Mouse (Mus musculus): ENCODE measurements at regions not wholly inside any gene's neighbourhood (a gene's known extent, or its start where the extent isn't known, plus 50 kb on each side); places are given as distances from the start of the nearest gene placed in this dataset.

DNA sequence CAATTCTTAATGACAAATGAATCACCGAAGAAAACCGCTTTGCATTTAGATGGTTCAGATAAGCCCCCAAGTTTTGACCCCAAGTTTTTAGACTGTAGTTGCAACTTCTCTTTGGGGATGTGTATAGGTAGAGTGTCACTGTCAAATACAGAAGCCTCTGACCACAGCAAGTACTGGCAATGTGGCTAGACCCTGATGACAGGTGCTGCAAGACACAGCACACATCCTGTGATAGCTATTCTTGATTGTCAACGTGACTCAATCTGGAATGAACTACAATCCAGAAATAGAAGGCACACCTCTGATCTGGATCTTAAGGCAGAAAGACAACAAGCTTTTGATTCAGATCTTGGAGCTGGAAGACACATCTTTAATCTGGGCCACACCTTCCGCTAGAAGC, 207.3 kb upstream of the Pfn2 start:
- WGBS, result 82% methylated on average over 4 of the region's 4 CpGs
- Histone ChIP-seq H3K36me3 (ENCODE audit: control insufficient read depth, insufficient read depth, low read length) (no peaks in the 10 kb centered on the region), H3K4me1 (ENCODE audit: control insufficient read depth, insufficient read depth, low read length) (no peaks in the 10 kb centered on the region), H3K27ac (ENCODE audit: low read depth, low read length) (no peak overlapping the region), H3K9ac (ENCODE audit: low read depth, low read length) (no peak overlapping the region), H3K4me3 (ENCODE audit: low read length) (no peak overlapping the region), H3K4me2 (replicated peaks; ENCODE audit: low read depth, low read length) (no peak overlapping the region), H3K27me3 (ENCODE audit: control insufficient read depth, insufficient read depth, low read length) (no peaks in the 10 kb centered on the region), H3K9me3 (ENCODE audit: control insufficient read depth, low read length) (no peaks in the 10 kb centered on the region)
- no peak for ATAC-seq (ENCODE audit: low FRiP score, low TSS enrichment)

- Histone ChIP-seq H3K9ac (ENCODE audit: low read depth, low read length) (no peak overlapping the region), H3K27me3 (ENCODE audit: control insufficient read depth, insufficient read depth, low read length) (no peaks in the 10 kb centered on the region), H3K4me3 (ENCODE audit: low read length) (no peak overlapping the region), H3K4me2 (replicated peaks; ENCODE audit: low read depth, low read length) (no peak overlapping the region), H3K9me3 (ENCODE audit: control insufficient read depth, low read length) (no peaks in the 10 kb centered on the region), H3K27ac (ENCODE audit: low read depth, low read length) (no peak overlapping the region), H3K4me1 (ENCODE audit: control insufficient read depth, insufficient read depth, low read length) (no peaks in the 10 kb centered on the region), H3K36me3 (ENCODE audit: control insufficient read depth, insufficient read depth, low read length) (no peaks in the 10 kb centered on the region)
- 57% methylated on average over 10 of the region's 10 CpGs for WGBS
- ATAC-seq (ENCODE audit: low FRiP score, low TSS enrichment), result no peak
These were observed 208.5 kb upstream of the Pfn2 start for GRCm38 (mm10) chr3:58056191-58057063.

DNA sequence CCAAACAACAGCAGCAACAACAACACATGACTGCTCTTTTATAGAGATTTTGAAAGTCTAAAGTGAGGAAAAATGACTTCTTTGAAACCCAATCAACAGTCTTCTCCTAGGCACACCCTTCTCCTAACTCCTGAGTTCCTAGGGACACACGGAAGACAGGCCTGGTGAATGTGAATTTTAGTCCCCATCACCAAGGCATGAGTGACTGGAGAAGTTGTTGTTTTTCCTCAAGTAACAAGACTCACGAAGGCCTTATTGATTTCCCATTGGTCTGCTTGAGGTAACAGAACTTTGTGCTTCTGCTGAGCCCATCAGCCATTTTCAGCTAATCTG, 209.2 kb upstream of the Pfn2 start:
- H3K27ac ChIP-seq (ENCODE audit: low read depth, low read length), result no peak overlapping the region
- no peaks in the 10 kb centered on the region for H3K36me3 ChIP-seq (ENCODE audit: control insufficient read depth, insufficient read depth, low read length)
- H3K4me3 ChIP-seq (ENCODE audit: low read length), result no peak overlapping the region
- no peak overlapping the region for H3K4me2 ChIP-seq (replicated peaks; ENCODE audit: low read depth, low read length)
- no peaks in the 10 kb centered on the region for H3K27me3 ChIP-seq (ENCODE audit: control insufficient read depth, insufficient read depth, low read length)
- 92% methylated on average over 2 of the region's 2 CpGs for WGBS
- H3K4me1 ChIP-seq (ENCODE audit: control insufficient read depth, insufficient read depth, low read length), result no peaks in the 10 kb centered on the region
- no peaks in the 10 kb centered on the region for H3K9me3 ChIP-seq (ENCODE audit: control insufficient read depth, low read length)
- no peak for ATAC-seq (ENCODE audit: low FRiP score, low TSS enrichment)
- no peak overlapping the region for H3K9ac ChIP-seq (ENCODE audit: low read depth, low read length)

DNA sequence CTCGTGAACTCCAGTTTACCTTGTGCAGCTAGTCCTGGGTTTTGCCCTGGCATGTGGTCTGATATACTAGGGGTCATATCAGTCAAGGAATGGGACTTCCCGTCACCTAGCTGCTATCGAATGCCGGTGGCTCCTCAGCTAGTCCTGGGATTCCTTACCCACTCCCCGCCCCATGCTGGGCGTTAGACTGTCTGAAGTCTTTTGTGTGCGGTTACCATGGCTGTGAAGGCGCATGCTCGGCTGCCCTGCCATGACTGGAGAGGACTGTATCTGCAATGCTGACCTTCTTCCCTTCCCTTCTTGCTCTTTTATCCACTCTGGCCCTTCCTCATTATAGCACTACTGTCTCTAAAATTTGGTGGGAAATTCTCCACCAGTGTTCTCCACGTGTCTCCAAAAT, 210.3 kb upstream of the Pfn2 start:
- 63% methylated on average over 10 of the region's 10 CpGs for WGBS
- H3K4me2 ChIP-seq (replicated peaks; ENCODE audit: low read depth, low read length), result no peak overlapping the region
- H3K36me3 ChIP-seq (ENCODE audit: control insufficient read depth, insufficient read depth, low read length), result no peaks in the 10 kb centered on the region
- no peaks in the 10 kb centered on the region for H3K9me3 ChIP-seq (ENCODE audit: control insufficient read depth, low read length)
- no peaks in the 10 kb centered on the region for H3K4me1 ChIP-seq (ENCODE audit: control insufficient read depth, insufficient read depth, low read length)
- no peaks in the 10 kb centered on the region for H3K27me3 ChIP-seq (ENCODE audit: control insufficient read depth, insufficient read depth, low read length)
- no peak overlapping the region for H3K27ac ChIP-seq (ENCODE audit: low read depth, low read length)
- no peak for ATAC-seq (ENCODE audit: low FRiP score, low TSS enrichment)
- H3K4me3 ChIP-seq (ENCODE audit: low read length), result no peak overlapping the region
- no peak overlapping the region for H3K9ac ChIP-seq (ENCODE audit: low read depth, low read length)

DNA sequence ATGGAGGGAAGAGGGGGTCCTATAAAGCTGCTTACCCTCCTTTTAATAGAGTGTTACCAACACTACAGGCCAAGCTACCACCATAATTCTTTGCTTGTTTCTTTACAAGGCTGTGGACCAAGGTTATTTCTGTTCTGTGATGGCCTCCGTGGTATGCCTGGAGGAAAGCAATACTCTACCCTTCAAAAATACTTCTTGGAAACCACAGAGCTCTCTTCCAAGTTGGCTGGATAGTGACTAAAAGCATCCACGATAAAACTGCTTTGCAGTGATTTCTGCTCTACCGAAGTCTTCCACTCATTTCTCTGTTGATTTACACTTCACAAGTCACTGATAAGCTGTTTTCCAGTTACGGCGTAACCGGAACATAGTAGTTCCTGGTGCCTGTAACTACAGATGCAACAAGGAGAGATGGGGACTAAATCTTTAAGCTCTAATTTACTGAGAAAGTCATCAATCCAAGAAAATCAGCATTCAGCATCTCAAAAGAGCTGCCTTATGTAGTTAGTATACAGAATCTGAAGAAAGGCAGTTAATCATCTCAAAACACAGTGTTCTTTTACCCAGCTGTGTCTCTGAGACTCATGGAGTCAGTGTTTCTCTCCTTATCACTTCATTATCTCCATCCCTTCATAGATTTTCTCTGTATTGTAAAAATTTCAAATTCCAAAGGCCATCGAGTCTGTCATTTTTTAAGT, 216.1 kb upstream of the Pfn2 start:
- no peaks in the 10 kb centered on the region for H3K4me1 ChIP-seq (ENCODE audit: control insufficient read depth, insufficient read depth, low read length)
- 81% methylated on average over 7 of the region's 7 CpGs for WGBS
- no peaks in the 10 kb centered on the region for H3K36me3 ChIP-seq (ENCODE audit: control insufficient read depth, insufficient read depth, low read length)
- H3K9ac ChIP-seq (ENCODE audit: low read depth, low read length), result no peak overlapping the region
- ATAC-seq (ENCODE audit: low FRiP score, low TSS enrichment), result no peak
- no peak overlapping the region for H3K4me2 ChIP-seq (replicated peaks; ENCODE audit: low read depth, low read length)
- no peak overlapping the region for H3K4me3 ChIP-seq (ENCODE audit: low read length)
- no peaks in the 10 kb centered on the region for H3K9me3 ChIP-seq (ENCODE audit: control insufficient read depth, low read length)
- no peaks in the 10 kb centered on the region for H3K27me3 ChIP-seq (ENCODE audit: control insufficient read depth, insufficient read depth, low read length)
- no peak overlapping the region for H3K27ac ChIP-seq (ENCODE audit: low read depth, low read length)

GRCm38 (mm10) chr3:58071574-58071973, 223.7 kb upstream of the Pfn2 start:
- WGBS, result 46% methylated on average over 3 of the region's 3 CpGs
- H3K9me3 ChIP-seq (ENCODE audit: control insufficient read depth, low read length), result no peaks in the 10 kb centered on the region
- no peaks in the 10 kb centered on the region for H3K27me3 ChIP-seq (ENCODE audit: control insufficient read depth, insufficient read depth, low read length)
- no peak for ATAC-seq (ENCODE audit: low FRiP score, low TSS enrichment)
- H3K4me1 ChIP-seq (ENCODE audit: control insufficient read depth, insufficient read depth, low read length), result no peaks in the 10 kb centered on the region
- no peak overlapping the region for H3K9ac ChIP-seq (ENCODE audit: low read depth, low read length)
- H3K4me3 ChIP-seq (ENCODE audit: low read length), result no peak overlapping the region
- no peaks in the 10 kb centered on the region for H3K36me3 ChIP-seq (ENCODE audit: control insufficient read depth, insufficient read depth, low read length)
- H3K27ac ChIP-seq (ENCODE audit: low read depth, low read length), result no peak overlapping the region
- H3K4me2 ChIP-seq (replicated peaks; ENCODE audit: low read depth, low read length), result no peak overlapping the region

DNA sequence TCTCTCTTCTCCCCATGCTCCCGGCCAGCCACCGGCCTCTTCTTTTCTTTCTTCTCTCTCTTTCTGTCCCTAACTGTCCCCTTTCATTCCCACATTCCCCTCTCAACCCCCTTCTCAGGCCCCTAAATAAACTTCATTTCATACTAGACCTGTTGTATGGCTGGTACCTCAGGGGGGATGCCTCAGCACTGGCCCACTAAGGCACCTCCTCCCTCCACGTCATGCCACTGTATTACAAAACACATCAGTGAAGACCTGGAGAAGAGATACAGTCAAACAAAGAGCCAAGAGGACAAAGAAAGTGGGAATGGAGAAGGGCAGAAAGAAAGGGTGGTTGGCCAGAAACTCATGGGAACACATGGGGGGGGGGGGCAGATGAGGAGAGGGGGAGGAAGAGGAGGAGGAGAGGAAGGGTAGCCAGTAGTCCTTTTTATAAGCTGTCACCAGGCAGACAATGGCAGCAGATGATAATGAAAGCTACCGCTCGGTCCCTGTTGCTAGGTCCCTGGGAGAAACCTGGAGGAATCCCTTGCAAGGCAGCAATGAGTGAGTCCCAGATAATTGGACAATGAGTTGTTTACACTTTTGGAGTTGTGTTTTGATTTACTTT, 224.5 kb upstream of the Pfn2 start:
- WGBS, result 78% methylated on average over 5 of the region's 5 CpGs

GRCm38 (mm10) chr3:58089344-58090139, 241.7 kb upstream of the Pfn2 start:
- WGBS, result 84% methylated on average over 24 of the region's 24 CpGs
- Histone ChIP-seq H3K9me3 (ENCODE audit: control insufficient read depth, low read length) (no peaks in the 10 kb centered on the region), H3K27ac (ENCODE audit: low read depth, low read length) (no peak overlapping the region), H3K4me2 (replicated peaks; ENCODE audit: low read depth, low read length) (no peak overlapping the region), H3K27me3 (ENCODE audit: control insufficient read depth, insufficient read depth, low read length) (no peaks in the 10 kb centered on the region), H3K9ac (ENCODE audit: low read depth, low read length) (no peak overlapping the region), H3K4me1 (ENCODE audit: control insufficient read depth, insufficient read depth, low read length) (no peaks in the 10 kb centered on the region), H3K4me3 (ENCODE audit: low read length) (no peak overlapping the region), H3K36me3 (ENCODE audit: control insufficient read depth, insufficient read depth, low read length) (no peaks in the 10 kb centered on the region)
- no peak for ATAC-seq (ENCODE audit: low FRiP score, low TSS enrichment)

More for the DNA sequence above, 224.5 kb upstream of the Pfn2 start:
- Histone ChIP-seq H3K9ac (ENCODE audit: low read depth, low read length) (no peak overlapping the region), H3K4me2 (replicated peaks; ENCODE audit: low read depth, low read length) (no peak overlapping the region), H3K4me3 (ENCODE audit: low read length) (no peak overlapping the region), H3K36me3 (ENCODE audit: control insufficient read depth, insufficient read depth, low read length) (no peaks in the 10 kb centered on the region), H3K27ac (ENCODE audit: low read depth, low read length) (no peak overlapping the region), H3K27me3 (ENCODE audit: control insufficient read depth, insufficient read depth, low read length) (no peaks in the 10 kb centered on the region), H3K9me3 (ENCODE audit: control insufficient read depth, low read length) (no peaks in the 10 kb centered on the region), H3K4me1 (ENCODE audit: control insufficient read depth, insufficient read depth, low read length) (no peaks in the 10 kb centered on the region)
- no peak for ATAC-seq (ENCODE audit: low FRiP score, low TSS enrichment)
